8 mouse cellular contexts compared by ENCODE assay signal in genomic region chr7:44819863-44820262, GRCm38 (mm10). TPM values are rescaled to one million over a fixed set of nuclear protein-coding genes. Genes with fewer than 3 reads are reported as not detected.
DNase-seq lines count a peak whose midpoint lies in the region; ATAC-seq and TF ChIP-seq lines count a peak whose summit lies in the region.

No protein-coding gene starts in this region.

- H3K9me3 ChIP-seq in heart, embryonic 11.5 days (replicated peaks; ENCODE audit: control insufficient read depth, low read length) = no peaks in the 10 kb centered on the region
- H3K9me3 ChIP-seq in liver, postnatal 0 days (ENCODE audit: low read length) = no peaks in the 10 kb centered on the region

- no peak for ATAC-seq in heart, embryonic 11.5 days (replicated peaks; ENCODE audit: insufficient number of reproducible peaks, low FRiP score, low TSS enrichment)
- peak; percentile 52 for ATAC-seq in liver, postnatal 0 days
- no peak for ATAC-seq in megakaryocyte progenitor cell, adult 5-6 weeks (replicated peaks; ENCODE audit: poor library complexity)

- no peak for TF ChIP-seq CTCF in liver, postnatal 0 days (IDR thresholded peaks at IDR 0.05; ENCODE audit: low read depth)

- no peak overlapping the region for H3K4me3 ChIP-seq in heart, embryonic 11.5 days (ENCODE audit: low read depth, low read length)
- H3K4me3 ChIP-seq in liver, postnatal 0 days (ENCODE audit: low read depth, low read length) = no peak overlapping the region

- H3K27me3 ChIP-seq in heart, embryonic 11.5 days (ENCODE audit: control insufficient read depth, insufficient read depth, low read length) = no peaks in the 10 kb centered on the region
- H3K27me3 ChIP-seq in liver, postnatal 0 days (ENCODE audit: insufficient read depth, low read length) = no peaks in the 10 kb centered on the region

- peak overlapping the region; percentile 23; the same call in 1 of the 2 replicates for H3K9ac ChIP-seq in heart, embryonic 11.5 days (ENCODE audit: low read depth, low read length)
- H3K9ac ChIP-seq in liver, postnatal 0 days (replicated peaks) = peak overlapping the region; percentile 58

- peaks cover 47% of the 10 kb centered on the region for H3K4me1 ChIP-seq in heart, embryonic 11.5 days (ENCODE audit: control insufficient read depth, insufficient read depth, low read length)
- peaks cover 50% of the 10 kb centered on the region for H3K4me1 ChIP-seq in liver, postnatal 0 days (ENCODE audit: insufficient read depth)

- H3K27ac ChIP-seq in heart, embryonic 11.5 days (ENCODE audit: low read depth, low read length) = no peak overlapping the region
- H3K27ac ChIP-seq in liver, postnatal 0 days (ENCODE audit: low read depth) = peak overlapping the region; percentile 98

- peak; percentile 6 to 13 for DNase-seq in gastrocnemius, postnatal 4 days (ENCODE audit: low spot score in 2 of 2)
- no peak for DNase-seq in gastrocnemius, postnatal 25 days
- DNase-seq in spleen, postnatal 14 days (ENCODE audit: low spot score in 2 of 2) = peak; percentile 0 to 5
- no peak for DNase-seq in spleen, adult 12 weeks (ENCODE audit: low spot score)
- DNase-seq in liver, postnatal 0 days = peak; percentile 74
- DNase-seq in layer of hippocampus, adult 18-20 months (ENCODE audit: low spot score in 2 of 2) = no peak

- no peaks in the 10 kb centered on the region for H3K36me3 ChIP-seq in heart, embryonic 11.5 days (ENCODE audit: control insufficient read depth, insufficient read depth, low read length)
- peaks cover under 1% of the 10 kb centered on the region; the same call in 1 of the 2 replicates for H3K36me3 ChIP-seq in liver, postnatal 0 days (replicated peaks; ENCODE audit: insufficient read depth, low read length)

- H3K4me2 ChIP-seq in heart, embryonic 11.5 days = peak overlapping the region; percentile 97
- peak overlapping the region; percentile 86 for H3K4me2 ChIP-seq in liver, postnatal 0 days (ENCODE audit: low read depth, low read length)

- 62% methylated on average over 5 of the region's 5 CpGs for WGBS in heart, embryonic 11.5 days (ENCODE audit: insufficient replicate concordance)
- WGBS in liver, postnatal 0 days (ENCODE audit: insufficient replicate concordance) = 33% methylated on average over 5 of the region's 5 CpGs

- TF ChIP-seq EP300 in liver, postnatal 0 days (IDR thresholded peaks at IDR 0.05; ENCODE audit: low read depth) = peak; percentile 82

RNA-seq across cellular contexts. Expression of gene Atf5, which starts 3.4 kb away (rescaled TPM):
- 10 to 100 TPM; 55.6 to 62.2 TPM for total RNA-seq in gastrocnemius, postnatal 4 days (2021)
- 10 to 100 TPM; 57.2 to 70.6 TPM for total RNA-seq in gastrocnemius, postnatal 25 days (2021)
- polyA plus RNA-seq in heart, embryonic 11.5 days (2014; fragmentation: Nextera tagmentation; extraction: Ambion mirVana) = 1.6 and 1.9 TPM in 2 replicates
- polyA plus RNA-seq in liver, postnatal 0 days (2015; fragmentation: Nextera tagmentation; extraction: Ambion mirVana) = 66.6 and 72.5 TPM in 2 replicates
- 4.0 and 4.8 TPM in 2 replicates for total RNA-seq in megakaryocyte progenitor cell, adult 5-6 weeks (2015)
- total RNA-seq in megakaryocyte progenitor cell, adult 5-6 weeks (2017) = 1.5 and 1.9 TPM in 2 replicates
- 10 to 100 TPM; 27.4 to 27.9 TPM for total RNA-seq in layer of hippocampus, adult 18-20 months (2021)

RNA-seq across cellular contexts. Expression of gene Il4i1, which starts 3.7 kb away (rescaled TPM):
- 1 to 10 TPM; 1.6 to 1.8 TPM for total RNA-seq in gastrocnemius, postnatal 4 days (2021)
- total RNA-seq in gastrocnemius, postnatal 25 days (2021) = 1 to 10 TPM; 1.8 to 3.1 TPM
- polyA plus RNA-seq in heart, embryonic 11.5 days (2014; fragmentation: Nextera tagmentation; extraction: Ambion mirVana) = 0.14 and 1.2 TPM in 2 replicates
- 0.83 and 1.0 TPM in 2 replicates for polyA plus RNA-seq in liver, postnatal 0 days (2015; fragmentation: Nextera tagmentation; extraction: Ambion mirVana)
- 0.17 and 1.0 TPM in 2 replicates for total RNA-seq in megakaryocyte progenitor cell, adult 5-6 weeks (2015)
- total RNA-seq in megakaryocyte progenitor cell, adult 5-6 weeks (2017) = 0.17 and 0.25 TPM in 2 replicates
- total RNA-seq in layer of hippocampus, adult 18-20 months (2021) = 1 to 10 TPM; 1.8 to 2.0 TPM

RNA-seq across cellular contexts. Expression of gene Nup62, which starts 4.0 kb away (rescaled TPM):
- 10 to 100 TPM; 49.4 to 53.1 TPM for total RNA-seq in gastrocnemius, postnatal 4 days (2021)
- total RNA-seq in gastrocnemius, postnatal 25 days (2021) = 10 to 100 TPM; 18.4 to 22.2 TPM
- polyA plus RNA-seq in heart, embryonic 11.5 days (2014; fragmentation: Nextera tagmentation; extraction: Ambion mirVana) = 49.0 and 57.5 TPM in 2 replicates
- 19.6 and 21.4 TPM in 2 replicates for polyA plus RNA-seq in liver, postnatal 0 days (2015; fragmentation: Nextera tagmentation; extraction: Ambion mirVana)
- 39.8 and 47.3 TPM in 2 replicates for total RNA-seq in megakaryocyte progenitor cell, adult 5-6 weeks (2015)
- total RNA-seq in megakaryocyte progenitor cell, adult 5-6 weeks (2017) = 126 and 140 TPM in 2 replicates
- 10 to 100 TPM; 30.7 to 32.7 TPM for total RNA-seq in layer of hippocampus, adult 18-20 months (2021)

RNA-seq across cellular contexts. Expression of gene Akt1s1, which starts 28.9 kb away (rescaled TPM):
- 100 to 1,000 TPM in 1 of 2 experiments, 10 to 100 TPM in 1; 92.4 to 103 TPM for total RNA-seq in gastrocnemius, postnatal 4 days (2021)
- 100 to 1,000 TPM; 103 to 113 TPM for total RNA-seq in gastrocnemius, postnatal 25 days (2021)
- polyA plus RNA-seq in heart, embryonic 11.5 days (2014; fragmentation: Nextera tagmentation; extraction: Ambion mirVana) = 38.6 and 53.9 TPM in 2 replicates
- 36.9 and 38.6 TPM in 2 replicates for polyA plus RNA-seq in liver, postnatal 0 days (2015; fragmentation: Nextera tagmentation; extraction: Ambion mirVana)
- 8.0 and 10.4 TPM in 2 replicates for total RNA-seq in megakaryocyte progenitor cell, adult 5-6 weeks (2015)
- total RNA-seq in megakaryocyte progenitor cell, adult 5-6 weeks (2017) = 23.9 and 24.9 TPM in 2 replicates
- total RNA-seq in layer of hippocampus, adult 18-20 months (2021) = 10 to 100 TPM; 76.2 to 79.7 TPM

RNA-seq across cellular contexts. Expression of gene Tbc1d17, which starts 29.0 kb away (rescaled TPM):
- 10 to 100 TPM; 56.5 to 63.4 TPM for total RNA-seq in gastrocnemius, postnatal 4 days (2021)
- 10 to 100 TPM; 38.6 to 41.2 TPM for total RNA-seq in gastrocnemius, postnatal 25 days (2021)
- polyA plus RNA-seq in heart, embryonic 11.5 days (2014; fragmentation: Nextera tagmentation; extraction: Ambion mirVana) = 48.2 and 49.2 TPM in 2 replicates
- 28.2 and 30.5 TPM in 2 replicates for polyA plus RNA-seq in liver, postnatal 0 days (2015; fragmentation: Nextera tagmentation; extraction: Ambion mirVana)
- total RNA-seq in megakaryocyte progenitor cell, adult 5-6 weeks (2015) = 15.2 and 19.2 TPM in 2 replicates
- 13.6 and 13.8 TPM in 2 replicates for total RNA-seq in megakaryocyte progenitor cell, adult 5-6 weeks (2017)
- total RNA-seq in layer of hippocampus, adult 18-20 months (2021) = 10 to 100 TPM; 67.9 to 70.6 TPM

Comparison
In these comparisons a context has a peak if more than half of its experiments do, and no peak if none do; other contexts are left out.
1. DNase-seq: peak in gastrocnemius, postnatal 4 days (2 of 2), spleen, postnatal 14 days (2 of 2) and liver, postnatal 0 days (single experiment); none in gastrocnemius, postnatal 25 days (single experiment), spleen, adult 12 weeks (single experiment) and layer of hippocampus, adult 18-20 months (0 of 2).
2. RNA of gene Atf5, which starts 3.4 kb away (total RNA-seq): 57.2 to 70.6 TPM in gastrocnemius, postnatal 25 days, 55.6 to 62.2 TPM in gastrocnemius, postnatal 4 days and 27.4 to 27.9 TPM in layer of hippocampus, adult 18-20 months; 1.5 to 4.8 TPM in megakaryocyte progenitor cell, adult 5-6 weeks; every median in the first group is over 4 times any median in the second.